Mouse (Mus musculus): ENCODE measurements around the gene Pms2.

DNA sequence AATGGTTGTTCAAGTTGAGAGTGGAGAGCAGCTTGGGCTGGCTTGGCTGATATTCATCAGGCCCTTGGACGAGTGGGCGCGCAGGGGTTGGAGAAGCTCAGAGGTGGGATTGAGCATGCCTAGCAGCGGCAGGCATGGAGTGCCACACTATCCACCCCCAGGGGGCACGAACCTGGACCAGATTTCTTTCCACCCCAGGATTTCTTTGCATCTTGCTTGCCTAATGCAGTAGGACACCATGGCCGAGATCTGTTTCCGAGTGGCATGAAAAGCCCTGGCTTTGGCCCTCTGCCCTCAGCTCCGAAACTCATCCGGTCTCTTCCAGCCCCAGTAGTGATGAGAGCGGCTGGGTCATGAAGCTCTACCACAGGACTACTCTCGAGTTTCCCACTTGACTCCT, 23.6 kb downstream of the Pms2 start:
- TF ChIP-seq GATA1 (IDR thresholded peaks at IDR 0.05; ENCODE audit: borderline replicate concordance, low read length), result no peak
- no peak for TF ChIP-seq FLI1 (IDR thresholded peaks at IDR 0.05; ENCODE audit: low read length)

Measured in megakaryocyte, embryonic 14.5 days (primary cell).